Mouse (Mus musculus) lung, adult 2 months (tissue): ENCODE data around the gene Scnn1a. TPM values are rescaled to one million over a fixed set of nuclear protein-coding genes. Genes with fewer than 3 reads are reported as not detected.

Source experiments
- DNase-seq: peaks from one replicate; pipeline ENCODE4 v3.0.0; 2022
- H3K4me1 ChIP-seq: fragments of 200-500 bp; 2 replicates; pipeline ENCODE4 v1.6.1; 2011; ENCODE audit warnings: low read length; ENCODE audit not compliant: control insufficient read depth, insufficient read depth
- H3K4me3 ChIP-seq: fragments of 200-500 bp; replicated peaks from 2 replicates; pipeline ENCODE3; 2011; ENCODE audit warnings: low read depth, mild to moderate bottlenecking, control low read depth, low read length; ENCODE audit errors: extremely low read depth
- CTCF ChIP-seq: fragments of 200-500 bp; IDR thresholded peaks from 2 replicates; pipeline ENCODE4 v1.5.1; 2011; ENCODE audit warnings: mild to moderate bottlenecking, low read length, control low read depth; ENCODE audit not compliant: insufficient read depth
- POLR2A ChIP-seq: fragments of 200-500 bp; IDR thresholded peaks from 2 replicates; pipeline ENCODE4 v1.6.1; 2011; ENCODE audit warnings: low read depth, mild to moderate bottlenecking, control low read depth, low read length, borderline replicate concordance; ENCODE audit errors: extremely low read depth
- WGBS: fragments of 180-500 bp; shearing (Covaris S2); methylation state at CpG from one replicate; pipeline ENCODE4 v1.1.7; 2018; 5-methylcytosine and 5-hydroxymethylcytosine counted together
- polyA plus RNA-seq: library from polyadenylated mRNA; depleted of rRNA; stranded (reverse); fragments of >200 nt; gene quantifications from 2 replicates; pipeline ENCODE4 v1.2.3, GENCODE M21; 2012

Scnn1a gene
- polyA plus RNA-seq, 1 experiment, result 245 TPM

- Histone ChIP-seq H3K4me3 (no peak overlapping the region), H3K4me1 (peaks cover 3% of the 10 kb centered on the region; the same call in 1 of the 2 replicates)
- no peak for TF ChIP-seq POLR2A
- TF ChIP-seq CTCF, result peak; percentile 59
- no peak for DNase-seq
- 9% methylated on average over 8 of the region's 8 CpGs for WGBS
Measured at GRCm38 (mm10) chr6:125364448-125364847, 44.0 kb downstream of the Scnn1a start.

GRCm38 (mm10) chr6:125365522-125365921 lies 45.1 kb downstream of the Scnn1a start:
- H3K4me1 ChIP-seq, result peaks cover 3% of the 10 kb centered on the region; the same call in 1 of the 2 replicates
- DNase-seq, result no peak
- no peak overlapping the region for H3K4me3 ChIP-seq
- TF ChIP-seq POLR2A, result no peak
- TF ChIP-seq CTCF, result no peak
- WGBS, result 78% methylated on average over 5 of the region's 5 CpGs

- Histone ChIP-seq H3K4me1 (peaks cover 3% of the 10 kb centered on the region; the same call in 1 of the 2 replicates), H3K4me3 (no peak overlapping the region)
- DNase-seq, result no peak
- WGBS, result 82% methylated on average over 1 of the region's 1 CpGs
- TF ChIP-seq POLR2A (no peak), CTCF (no peak)
Measured at GRCm38 (mm10) chr6:125366133-125366532, 45.7 kb downstream of the Scnn1a start.

- WGBS, result 37% methylated on average over 4 of the region's 4 CpGs
- H3K4me3 ChIP-seq, result no peak overlapping the region
- no peak for DNase-seq
- no peaks in the 10 kb centered on the region for H3K4me1 ChIP-seq
- TF ChIP-seq CTCF, result no peak
Measured at GRCm38 (mm10) chr6:125367758-125368371, 47.4 kb downstream of the Scnn1a start.

- Histone ChIP-seq H3K4me3 (no peak overlapping the region), H3K4me1 (peaks cover 7% of the 10 kb centered on the region)
- DNase-seq, result no peak
- no peak for TF ChIP-seq POLR2A
- no peak for TF ChIP-seq CTCF
- WGBS, result 69% methylated on average over 6 of the region's 6 CpGs
Measured at GRCm38 (mm10) chr6:125377042-125377441, 56.6 kb downstream of the Scnn1a start.

GRCm38 (mm10) chr6:125377582-125378451 lies 57.4 kb downstream of the Scnn1a start:
- Histone ChIP-seq H3K4me1 (peaks cover 7% of the 10 kb centered on the region), H3K4me3 (no peak overlapping the region)
- DNase-seq, result peak; percentile 81
- TF ChIP-seq POLR2A, result no peak
- no peak for TF ChIP-seq CTCF
- 37% methylated on average over 16 of the region's 16 CpGs for WGBS

GRCm38 (mm10) chr6:125378621-125379020 lies 58.2 kb downstream of the Scnn1a start:
- Histone ChIP-seq H3K4me3 (no peak overlapping the region), H3K4me1 (peaks cover 7% of the 10 kb centered on the region)
- WGBS, result 46% methylated on average over 6 of the region's 6 CpGs
- DNase-seq, result no peak
- TF ChIP-seq POLR2A (no peak), CTCF (no peak)

GRCm38 (mm10) chr6:125379781-125380180 lies 59.3 kb downstream of the Scnn1a start:
- 15% methylated on average over 9 of the region's 9 CpGs for WGBS
- peaks cover 7% of the 10 kb centered on the region for H3K4me1 ChIP-seq
- DNase-seq, result no peak
- H3K4me3 ChIP-seq, result no peak overlapping the region
- TF ChIP-seq POLR2A (no peak), CTCF (no peak)

GRCm38 (mm10) chr6:125380372-125381360 lies 60.2 kb downstream of the Scnn1a start, which contains the start of gene Plekhg6:
Gene Plekhg6 (minus strand): TSS chr6:125380793.
- TF ChIP-seq POLR2A (0 out of 2 replicates have a peak, but pooled peaks have one; percentile 14), CTCF (no peak)
- peak; percentile 58 for DNase-seq
- H3K4me1 ChIP-seq, result peaks cover 7% of the 10 kb centered on the region
- 14% methylated on average over 40 of the region's 40 CpGs for WGBS
- peak within 1 kb of the TSS; percentile 55 for H3K4me3 ChIP-seq
